Mouse (Mus musculus) inflammation-experienced regulatory T-cells, adult 6 months (primary cell): ENCODE measurements around the gene Mtm1. TPM values are rescaled to one million over a fixed set of nuclear protein-coding genes. Genes with fewer than 3 reads are reported as not detected.
"Not testable (repeated sequence)": the region's sequence is repeated elsewhere in the genome, so short reads cannot be mapped to it uniquely, and the experiment has no call there.

Source experiments
- ATAC-seq: one replicate; pipeline ENCODE4 v1.8.0; 2017
- polyA plus RNA-seq, 3 experiments: library from polyadenylated mRNA; unstranded; fragments of 100-300 nt; shearing (Covaris generic); gene quantifications; one replicate each; pipeline ENCODE4 v1.2.1; 2017

Mtm1 gene
- polyA plus RNA-seq, 3 experiments from 2014 or later: 7.7 to 12.9 (median 11.1) TPM

- no peak for ATAC-seq
Observed at GRCm38 (mm10) chrX:71287088-71287487, 76.5 kb downstream of the Mtm1 start.

- ATAC-seq: no peak
Observed at GRCm38 (mm10) chrX:71294191-71294590, 83.6 kb downstream of the Mtm1 start.

GRCm38 (mm10) chrX:71296005-71296404 is 85.4 kb downstream of the Mtm1 start:
- ATAC-seq: no peak

- ATAC-seq: no peak
Observed at GRCm38 (mm10) chrX:71302148-71302547, 91.6 kb downstream of the Mtm1 start.

- peak; percentile 50 for ATAC-seq
Observed at GRCm38 (mm10) chrX:71311229-71311628, 100.7 kb downstream of the Mtm1 start.

GRCm38 (mm10) chrX:71314380-71314779 is 103.8 kb downstream of the Mtm1 start:
- no peak for ATAC-seq

GRCm38 (mm10) chrX:71352033-71352432 is 141.5 kb downstream of the Mtm1 start:
- ATAC-seq: peak; percentile 50

GRCm38 (mm10) chrX:71355331-71355730 is 144.8 kb downstream of the Mtm1 start:
- ATAC-seq: no peak

GRCm38 (mm10) chrX:71361793-71362192 is 151.2 kb downstream of the Mtm1 start:
- ATAC-seq: not testable (repeated sequence)

- ATAC-seq: no peak
Observed at GRCm38 (mm10) chrX:71364062-71364461, 153.5 kb downstream of the Mtm1 start.

- ATAC-seq: peak; percentile 60
Observed at GRCm38 (mm10) chrX:71364554-71364991, 154.0 kb downstream of the Mtm1 start, which contains the start of gene Mtmr1. Gene Mtmr1 (plus strand): TSS chrX:71364760.

- peak; percentile 5 for ATAC-seq
Observed at GRCm38 (mm10) chrX:71365011-71365410, 154.4 kb downstream of the Mtm1 start.

Other genes starting within 250 kb of the Mtm1 start
- gene Mamld1, start 160.5 kb upstream of the Mtm1 start, polyA plus RNA-seq: not detected
- gene Mtmr1, start 154.0 kb downstream of the Mtm1 start, polyA plus RNA-seq: 10 to 100 TPM in 1 of 3 experiments, 1 to 10 TPM in 2; 5.6 to 10.3 (median 8.9) TPM